Mouse (Mus musculus) forebrain, embryonic 11.5 days (tissue): Measurements from ENCODE around the gene Lef1. TPM values are rescaled to one million over a fixed set of nuclear protein-coding genes. Genes with fewer than 3 reads are reported as not detected.

Experiments
- ATAC-seq: fragments of 200-750 bp; cut with Nextera tagmentation; replicated peaks from 2 replicates; pipeline ENCODE4 v1.8.0; 2017; ENCODE audit warnings: moderate TSS enrichment; ENCODE audit not compliant: low FRiP score
- DNase-seq: peaks from one replicate; pipeline ENCODE4 v3.0.0-alpha.2; 2017; ENCODE audit warnings: low spot score
- H3K27ac ChIP-seq: fragments of 300-500 bp; sonication (generic); 2 replicates; pipeline ENCODE4 v1.5.1; 2014; ENCODE audit warnings: low read depth, low read length
- H3K27me3 ChIP-seq: fragments of 300-500 bp; sonication (generic); 2 replicates; pipeline ENCODE4 v1.6.1; 2014; ENCODE audit warnings: mild to moderate bottlenecking, low read length, mixed read lengths; ENCODE audit not compliant: control insufficient read depth, insufficient read depth
- H3K36me3 ChIP-seq: fragments of 300-500 bp; sonication (generic); 2 replicates; pipeline ENCODE4 v1.6.1; 2014; ENCODE audit warnings: mild to moderate bottlenecking, low read length, moderate library complexity, mixed read lengths; ENCODE audit not compliant: control insufficient read depth, insufficient read depth
- H3K4me1 ChIP-seq: fragments of 300-500 bp; sonication (generic); replicated peaks from 2 replicates; pipeline ENCODE4 v1.6.1; 2014; ENCODE audit warnings: low read length, mixed read lengths; ENCODE audit not compliant: control insufficient read depth, insufficient read depth
- H3K4me2 ChIP-seq: fragments of 300-500 bp; sonication (generic); 2 replicates; pipeline ENCODE4 v1.6.1; 2014; ENCODE audit warnings: low read depth, mild to moderate bottlenecking, low read length, moderate library complexity, mixed read lengths; ENCODE audit not compliant: severe bottlenecking
- H3K4me3 ChIP-seq: fragments of 300-500 bp; sonication (generic); 2 replicates; pipeline ENCODE4 v1.5.1; 2014; ENCODE audit warnings: low read depth, low read length
- H3K9ac ChIP-seq: fragments of 300-500 bp; sonication (generic); 2 replicates; pipeline ENCODE4 v1.6.1; 2014; ENCODE audit warnings: low read length
- H3K9me3 ChIP-seq: fragments of 300-500 bp; sonication (generic); 2 replicates; pipeline ENCODE4 v1.6.1; 2016; ENCODE audit warnings: low read length, mixed read lengths; ENCODE audit not compliant: control insufficient read depth
- WGBS: fragments of 180-500 bp; shearing (Covaris S2); extraction: QIAGEN DNeasy Blood & Tissue Kit; methylation state at CpG from one replicate; pipeline ENCODE4 v1.1.7; 2014; 5-methylcytosine and 5-hydroxymethylcytosine counted together
- polyA plus RNA-seq: library from polyadenylated mRNA; unstranded; fragments of >200 nt; fragmentation: Nextera tagmentation; extraction: Ambion mirVana; gene quantifications from 2 replicates; pipeline ENCODE4 v1.2.1, GENCODE M21; 2014

Lef1 gene
- polyA plus RNA-seq, 1 experiment from 2014 or later = 70.0 TPM

- WGBS = 95% methylated on average over 6 of the region's 6 CpGs
- Histone ChIP-seq H3K27ac (no peak overlapping the region), H3K4me2 (no peak overlapping the region), H3K36me3 (no peaks in the 10 kb centered on the region), H3K27me3 (no peaks in the 10 kb centered on the region), H3K9me3 (no peaks in the 10 kb centered on the region), H3K4me1 (peaks cover 4% of the 10 kb centered on the region; the same call in 1 of the 2 replicates), H3K9ac (no peak overlapping the region), H3K4me3 (no peak overlapping the region)
- DNase-seq = no peak
- ATAC-seq = no peak
Measured at GRCm38 (mm10) chr3:131170099-131170643, 59.9 kb downstream of the Lef1 start.

GRCm38 (mm10) chr3:131171292-131171960 is 61.2 kb downstream of the Lef1 start:
- H3K27me3 ChIP-seq = no peaks in the 10 kb centered on the region
- H3K4me2 ChIP-seq = no peak overlapping the region
- peaks cover 6% of the 10 kb centered on the region; the same call in 1 of the 2 replicates for H3K4me1 ChIP-seq
- no peak overlapping the region for H3K9ac ChIP-seq
- ATAC-seq = peak; percentile 34; the same call in 1 of the 2 replicates
- no peak overlapping the region for H3K27ac ChIP-seq
- DNase-seq = no peak
- H3K9me3 ChIP-seq = no peaks in the 10 kb centered on the region
- H3K4me3 ChIP-seq = no peak overlapping the region
- no peaks in the 10 kb centered on the region for H3K36me3 ChIP-seq
- WGBS = 46% methylated on average over 11 of the region's 11 CpGs

GRCm38 (mm10) chr3:131172293-131172692 is 62.0 kb downstream of the Lef1 start:
- Histone ChIP-seq H3K27me3 (no peaks in the 10 kb centered on the region), H3K36me3 (no peaks in the 10 kb centered on the region), H3K9ac (no peak overlapping the region), H3K4me2 (no peak overlapping the region), H3K27ac (no peak overlapping the region), H3K4me3 (no peak overlapping the region), H3K9me3 (no peaks in the 10 kb centered on the region), H3K4me1 (peaks cover 6% of the 10 kb centered on the region; the same call in 1 of the 2 replicates)
- 86% methylated on average over 4 of the region's 4 CpGs for WGBS
- DNase-seq (no peak), ATAC-seq (no peak)

- ATAC-seq = no peak
- H3K4me3 ChIP-seq = no peak overlapping the region
- H3K4me2 ChIP-seq = no peak overlapping the region
- no peaks in the 10 kb centered on the region for H3K9me3 ChIP-seq
- peaks cover 2% of the 10 kb centered on the region; the same call in 1 of the 2 replicates for H3K4me1 ChIP-seq
- DNase-seq = no peak
- 88% methylated on average over 11 of the region's 11 CpGs for WGBS
- no peaks in the 10 kb centered on the region for H3K36me3 ChIP-seq
- no peaks in the 10 kb centered on the region for H3K27me3 ChIP-seq
- H3K27ac ChIP-seq = no peak overlapping the region
- no peak overlapping the region for H3K9ac ChIP-seq
Measured at GRCm38 (mm10) chr3:131181006-131181405, 70.7 kb downstream of the Lef1 start.

- Histone ChIP-seq H3K4me2 (no peak overlapping the region), H3K27me3 (no peaks in the 10 kb centered on the region), H3K4me1 (peaks cover 2% of the 10 kb centered on the region; the same call in 1 of the 2 replicates), H3K36me3 (no peaks in the 10 kb centered on the region; the same call in 1 of the 2 replicates), H3K4me3 (no peak overlapping the region), H3K9ac (no peak overlapping the region), H3K9me3 (no peaks in the 10 kb centered on the region), H3K27ac (no peak overlapping the region)
- 48% methylated on average over 6 of the region's 6 CpGs for WGBS
- ATAC-seq = peak; percentile 59; the same call in 1 of the 2 replicates
- no peak for DNase-seq
Measured at GRCm38 (mm10) chr3:131182158-131182557, 71.9 kb downstream of the Lef1 start.

- Histone ChIP-seq H3K27ac (no peak overlapping the region), H3K4me3 (no peak overlapping the region), H3K4me1 (no peaks in the 10 kb centered on the region; the same call in 1 of the 2 replicates), H3K4me2 (no peak overlapping the region), H3K9ac (no peak overlapping the region), H3K27me3 (no peaks in the 10 kb centered on the region), H3K36me3 (no peaks in the 10 kb centered on the region; the same call in 1 of the 2 replicates), H3K9me3 (no peaks in the 10 kb centered on the region)
- 81% methylated on average over 5 of the region's 5 CpGs for WGBS
- DNase-seq = no peak
- no peak for ATAC-seq
Measured at GRCm38 (mm10) chr3:131186193-131186592, 75.9 kb downstream of the Lef1 start.

DNA sequence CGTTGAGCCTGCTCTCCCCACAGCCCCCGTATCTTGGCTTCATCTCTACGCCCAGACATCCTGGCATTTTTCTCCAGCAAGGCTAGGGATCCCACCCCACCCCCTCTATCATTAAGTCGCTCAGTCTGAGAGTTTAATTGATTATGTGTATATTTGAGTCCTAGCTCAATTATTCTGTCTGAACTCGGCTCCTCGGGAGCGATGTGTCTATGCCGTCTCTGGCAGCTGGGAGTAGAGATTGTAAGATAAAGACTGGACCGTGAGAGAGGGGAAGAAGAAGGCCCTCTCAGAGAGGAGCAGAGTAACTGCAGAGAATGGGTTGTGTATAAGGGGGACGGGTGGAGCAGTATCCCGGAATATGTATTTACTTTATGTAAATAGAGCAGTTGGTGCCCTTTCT is 80.0 kb downstream of the Lef1 start:
- Histone ChIP-seq H3K27me3 (no peaks in the 10 kb centered on the region), H3K9me3 (no peaks in the 10 kb centered on the region), H3K4me3 (no peak overlapping the region), H3K27ac (no peak overlapping the region), H3K4me1 (0 out of 2 replicates have a peak, but pooled peaks cover 1% of the 10 kb centered on the region), H3K36me3 (no peaks in the 10 kb centered on the region; the same call in 1 of the 2 replicates), H3K4me2 (no peak overlapping the region), H3K9ac (no peak overlapping the region; the same call in 1 of the 2 replicates)
- ATAC-seq (no peak), DNase-seq (no peak)
- 76% methylated on average over 11 of the region's 11 CpGs for WGBS

DNA sequence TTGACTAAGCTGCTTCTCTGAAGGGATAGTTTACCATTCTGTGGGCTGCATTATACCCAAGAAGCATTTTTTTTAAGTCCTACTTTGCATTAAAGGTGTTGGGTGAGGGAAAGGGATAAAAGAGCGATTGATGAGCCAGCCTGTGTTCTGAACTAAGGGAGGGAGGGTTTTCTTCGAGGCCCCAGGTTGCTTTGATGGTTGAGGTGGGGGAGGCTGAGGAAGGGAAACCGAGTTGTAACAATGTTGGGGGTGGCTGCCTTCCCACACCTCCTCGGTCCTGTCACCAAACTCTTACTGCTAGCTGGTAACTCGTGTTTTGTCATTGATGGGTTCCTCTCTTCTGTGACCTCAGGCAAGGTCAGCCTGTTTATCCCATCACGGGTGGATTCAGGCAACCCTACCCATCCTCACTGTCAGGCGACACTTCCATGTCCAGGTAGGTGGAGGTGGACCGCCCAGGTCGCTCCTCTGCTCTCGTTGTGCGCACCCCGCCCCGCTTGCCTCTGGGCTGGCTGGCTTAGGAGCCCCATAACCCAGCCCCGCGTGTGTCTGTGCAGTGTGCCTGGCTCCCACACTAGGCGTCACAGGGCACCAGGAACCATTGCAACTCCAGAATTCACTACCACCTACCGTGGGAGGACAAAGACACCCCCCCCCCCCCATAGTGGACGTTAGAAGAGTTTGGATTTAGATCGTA is 80.5 kb downstream of the Lef1 start:
- H3K27ac ChIP-seq = no peak overlapping the region
- 0 out of 2 replicates have a peak, but pooled peaks cover 2% of the 10 kb centered on the region for H3K4me1 ChIP-seq
- WGBS = 81% methylated on average over 19 of the region's 19 CpGs
- ATAC-seq = no peak
- no peaks in the 10 kb centered on the region; the same call in 1 of the 2 replicates for H3K36me3 ChIP-seq
- H3K9ac ChIP-seq = no peak overlapping the region
- DNase-seq = no peak
- no peaks in the 10 kb centered on the region for H3K27me3 ChIP-seq
- no peaks in the 10 kb centered on the region for H3K9me3 ChIP-seq
- H3K4me3 ChIP-seq = no peak overlapping the region
- no peak overlapping the region for H3K4me2 ChIP-seq
